Mouse (Mus musculus): ENCODE results near the gene Defa20. TPM values are rescaled to one million over a fixed set of nuclear protein-coding genes. Genes with fewer than 3 reads are reported as not detected.
"Not testable (repeated sequence)": the region's sequence is repeated elsewhere in the genome, so short reads cannot be mapped to it uniquely, and the experiment has no call there.

Gene Defa20
- polyA plus RNA-seq (2014; fragmentation: Nextera tagmentation; extraction: Ambion mirVana), result not detected in 2 replicates

DNA sequence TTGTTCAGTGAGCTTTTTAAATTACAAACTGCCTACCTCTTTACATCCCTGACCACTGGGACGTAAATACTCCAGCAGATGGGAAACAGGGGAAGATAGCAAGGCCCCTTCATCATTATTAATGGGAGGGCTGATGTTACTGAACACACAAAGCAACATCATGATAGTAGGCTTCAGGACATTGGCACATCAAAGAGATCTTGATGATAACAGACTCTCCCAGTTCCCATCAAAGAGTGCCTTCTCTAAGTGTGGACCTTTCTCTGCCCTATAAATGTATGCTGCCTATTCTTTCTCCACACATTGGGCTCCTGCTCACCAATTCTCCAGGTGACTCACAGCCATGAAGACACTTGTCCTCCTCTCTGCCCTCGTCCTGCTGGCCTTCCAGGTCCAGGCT is at the start of gene Defa20:
Gene Defa20, plus strand, starts transcription at position 301 of the 400 bp plus-strand sequence.
- H3K9me3 ChIP-seq (ENCODE audit: control insufficient read depth, low read length); H3K27ac ChIP-seq (ENCODE audit: low read depth, low read length); H3K27me3 ChIP-seq (ENCODE audit: control insufficient read depth, insufficient read depth, low read length); H3K9ac ChIP-seq (ENCODE audit: low read length); H3K4me1 ChIP-seq (ENCODE audit: control insufficient read depth, insufficient read depth, low read length); H3K4me2 ChIP-seq (ENCODE audit: low read depth); H3K4me3 ChIP-seq (ENCODE audit: low read depth, low read length); H3K36me3 ChIP-seq (ENCODE audit: control insufficient read depth, insufficient read depth, low read length); ATAC-seq (ENCODE audit: insufficient read depth, low FRiP score, low TSS enrichment); DNase-seq (ENCODE audit: low spot score): not testable (repeated sequence)
- no CpG with 5 or more reads among the region's 2 CpGs for WGBS

DNA sequence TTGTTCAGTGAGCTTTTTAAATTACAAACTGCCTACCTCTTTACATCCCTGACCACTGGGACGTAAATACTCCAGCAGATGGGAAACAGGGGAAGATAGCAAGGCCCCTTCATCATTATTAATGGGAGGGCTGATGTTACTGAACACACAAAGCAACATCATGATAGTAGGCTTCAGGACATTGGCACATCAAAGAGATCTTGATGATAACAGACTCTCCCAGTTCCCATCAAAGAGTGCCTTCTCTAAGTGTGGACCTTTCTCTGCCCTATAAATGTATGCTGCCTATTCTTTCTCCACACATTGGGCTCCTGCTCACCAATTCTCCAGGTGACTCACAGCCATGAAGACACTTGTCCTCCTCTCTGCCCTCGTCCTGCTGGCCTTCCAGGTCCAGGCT is 19.7 kb downstream of the Defa20 start, which contains the start of gene Defa32:
Gene Defa32, plus strand, starts transcription at position 301 of the 400 bp plus-strand sequence.
- H3K9me3 ChIP-seq (ENCODE audit: control insufficient read depth, low read length); ATAC-seq (ENCODE audit: insufficient read depth, low FRiP score, low TSS enrichment): not testable (repeated sequence)
- no CpG with 5 or more reads among the region's 2 CpGs for WGBS

More for the DNA sequence above, 19.7 kb downstream of the Defa20 start, which contains the start of gene Defa32:
- H3K36me3 ChIP-seq (ENCODE audit: control insufficient read depth, insufficient read depth, low read length); H3K4me1 ChIP-seq (ENCODE audit: control insufficient read depth, insufficient read depth, low read length); H3K4me2 ChIP-seq (ENCODE audit: low read depth); H3K4me3 ChIP-seq (ENCODE audit: low read depth, low read length); H3K27me3 ChIP-seq (ENCODE audit: control insufficient read depth, insufficient read depth, low read length); H3K9ac ChIP-seq (ENCODE audit: low read length); DNase-seq (ENCODE audit: low spot score); H3K27ac ChIP-seq (ENCODE audit: low read depth, low read length): not testable (repeated sequence)

Other genes starting within 250 kb of the Defa20 start
- gene Defa27, start 193.7 kb upstream of the Defa20 start, polyA plus RNA-seq (2014; fragmentation: Nextera tagmentation; extraction: Ambion mirVana), result not detected in 2 replicates
- gene Defa29, start 182.2 kb upstream of the Defa20 start, polyA plus RNA-seq (2014; fragmentation: Nextera tagmentation; extraction: Ambion mirVana), result not detected in 2 replicates
- not detected in 2 replicates for gene Defa2, start 130.7 kb upstream of the Defa20 start, polyA plus RNA-seq (2014; fragmentation: Nextera tagmentation; extraction: Ambion mirVana)
- not detected in 2 replicates for gene Defa33, start 117.4 kb upstream of the Defa20 start, polyA plus RNA-seq (2014; fragmentation: Nextera tagmentation; extraction: Ambion mirVana)
- not detected in 2 replicates for gene Defa36, start 81.8 kb upstream of the Defa20 start, polyA plus RNA-seq (2014; fragmentation: Nextera tagmentation; extraction: Ambion mirVana)
- gene Gm7849, start 52.7 kb upstream of the Defa20 start, polyA plus RNA-seq (2014; fragmentation: Nextera tagmentation; extraction: Ambion mirVana), result not detected in 2 replicates
- gene Defa32, start 19.8 kb downstream of the Defa20 start, polyA plus RNA-seq (2014; fragmentation: Nextera tagmentation; extraction: Ambion mirVana), result not detected in 2 replicates
- gene Defa37, start 56.1 kb downstream of the Defa20 start, polyA plus RNA-seq (2014; fragmentation: Nextera tagmentation; extraction: Ambion mirVana), result not detected in 2 replicates
- not detected in 2 replicates for gene Defa28, start 73.7 kb downstream of the Defa20 start, polyA plus RNA-seq (2014; fragmentation: Nextera tagmentation; extraction: Ambion mirVana)
- gene Gm7861, start 85.2 kb downstream of the Defa20 start, polyA plus RNA-seq (2014; fragmentation: Nextera tagmentation; extraction: Ambion mirVana), result not detected in 2 replicates
- not detected in 2 replicates for gene Defa26, start 108.9 kb downstream of the Defa20 start, polyA plus RNA-seq (2014; fragmentation: Nextera tagmentation; extraction: Ambion mirVana)
- not detected in 2 replicates for gene Defa17, start 146.5 kb downstream of the Defa20 start, polyA plus RNA-seq (2014; fragmentation: Nextera tagmentation; extraction: Ambion mirVana)
- not detected in 2 replicates for gene Defa34, start 156.5 kb downstream of the Defa20 start, polyA plus RNA-seq (2014; fragmentation: Nextera tagmentation; extraction: Ambion mirVana)
- gene AY761184, start 194.4 kb downstream of the Defa20 start, polyA plus RNA-seq (2014; fragmentation: Nextera tagmentation; extraction: Ambion mirVana), result not detected in 2 replicates
- gene Defa24, start 225.2 kb downstream of the Defa20 start, polyA plus RNA-seq (2014; fragmentation: Nextera tagmentation; extraction: Ambion mirVana), result not detected in 2 replicates

Measured in neural tube, embryonic 11.5 days (tissue).